Mouse (Mus musculus): Measurements from ENCODE around the gene Kras. TPM values are rescaled to one million over a fixed set of nuclear protein-coding genes. Genes with fewer than 3 reads are reported as not detected.
A peak's percentile ranks its signal among the peaks of the same experiment; 100 is the strongest.

Gene Kras
- polyA plus RNA-seq, 1 experiment: 27.7 TPM

GRCm38 (mm10) chr6:145255952-145256700 lies 6.1 kb upstream of the Kras start:
- TF ChIP-seq POLR2A (IDR thresholded peaks at IDR 0.05; ENCODE audit: borderline replicate concordance, extremely low read depth, low read depth, low read length) (no peak), CTCF (IDR thresholded peaks at IDR 0.05; ENCODE audit: insufficient read depth, low read length) (no peak)
- Histone ChIP-seq H3K4me3 (replicated peaks; ENCODE audit: extremely low read depth, low read depth, low read length) (no peak overlapping the region), H3K4me1 (ENCODE audit: control insufficient read depth, insufficient read depth, low read length) (peaks cover 3% of the 10 kb centered on the region; the same call in 1 of the 2 replicates)
- WGBS: 59% methylated on average over 13 of the region's 13 CpGs
- DNase-seq: peak; percentile 46

GRCm38 (mm10) chr6:145250820-145251219 lies 781 bp upstream of the Kras start:
- no peaks in the 10 kb centered on the region; the same call in 1 of the 2 replicates for H3K4me1 ChIP-seq (ENCODE audit: control insufficient read depth, insufficient read depth, low read length)
- H3K4me3 ChIP-seq (replicated peaks; ENCODE audit: extremely low read depth, low read depth, low read length): peak overlapping the region; percentile 73
- WGBS: 23% methylated on average over 16 of the region's 16 CpGs
- no peak for DNase-seq
- TF ChIP-seq POLR2A (IDR thresholded peaks at IDR 0.05; ENCODE audit: borderline replicate concordance, extremely low read depth, low read depth, low read length) (no peak), CTCF (IDR thresholded peaks at IDR 0.05; ENCODE audit: insufficient read depth, low read length) (no peak)

GRCm38 (mm10) chr6:145249291-145250184 lies 501 bp downstream of the Kras start:
- Histone ChIP-seq H3K4me1 (ENCODE audit: control insufficient read depth, insufficient read depth, low read length) (no peaks in the 10 kb centered on the region; the same call in 1 of the 2 replicates), H3K4me3 (replicated peaks; ENCODE audit: extremely low read depth, low read depth, low read length) (peak overlapping the region; percentile 73)
- 5% methylated on average over 123 of the region's 124 CpGs for WGBS
- TF ChIP-seq CTCF (IDR thresholded peaks at IDR 0.05; ENCODE audit: insufficient read depth, low read length): no peak
- peak; percentile 73 for DNase-seq

GRCm38 (mm10) chr6:145247886-145248285 lies 2.2 kb downstream of the Kras start:
- H3K4me1 ChIP-seq (ENCODE audit: control insufficient read depth, insufficient read depth, low read length): no peaks in the 10 kb centered on the region; the same call in 1 of the 2 replicates
- WGBS: 67% methylated on average over 3 of the region's 3 CpGs
- TF ChIP-seq POLR2A (IDR thresholded peaks at IDR 0.05; ENCODE audit: borderline replicate concordance, extremely low read depth, low read depth, low read length) (no peak), CTCF (IDR thresholded peaks at IDR 0.05; ENCODE audit: insufficient read depth, low read length) (no peak)
- DNase-seq: no peak
- no peak overlapping the region for H3K4me3 ChIP-seq (replicated peaks; ENCODE audit: extremely low read depth, low read depth, low read length)

GRCm38 (mm10) chr6:145246841-145247240 lies 3.2 kb downstream of the Kras start:
- DNase-seq: no peak
- H3K4me1 ChIP-seq (ENCODE audit: control insufficient read depth, insufficient read depth, low read length): no peaks in the 10 kb centered on the region; the same call in 1 of the 2 replicates
- no peak overlapping the region for H3K4me3 ChIP-seq (replicated peaks; ENCODE audit: extremely low read depth, low read depth, low read length)
- TF ChIP-seq POLR2A (IDR thresholded peaks at IDR 0.05; ENCODE audit: borderline replicate concordance, extremely low read depth, low read depth, low read length) (no peak), CTCF (IDR thresholded peaks at IDR 0.05; ENCODE audit: insufficient read depth, low read length) (no peak)
- 76% methylated on average over 5 of the region's 5 CpGs for WGBS

GRCm38 (mm10) chr6:145242521-145242920 lies 7.5 kb downstream of the Kras start:
- no peak for TF ChIP-seq CTCF (IDR thresholded peaks at IDR 0.05; ENCODE audit: insufficient read depth, low read length)
- no peak for TF ChIP-seq POLR2A (IDR thresholded peaks at IDR 0.05; ENCODE audit: borderline replicate concordance, extremely low read depth, low read depth, low read length)
- Histone ChIP-seq H3K4me1 (ENCODE audit: control insufficient read depth, insufficient read depth, low read length) (no peaks in the 10 kb centered on the region; the same call in 1 of the 2 replicates), H3K4me3 (replicated peaks; ENCODE audit: extremely low read depth, low read depth, low read length) (no peak overlapping the region)
- DNase-seq: no peak
- 14% methylated on average over 1 of the region's 1 CpGs for WGBS

- Histone ChIP-seq H3K4me1 (ENCODE audit: control insufficient read depth, insufficient read depth, low read length) (no peaks in the 10 kb centered on the region), H3K4me3 (replicated peaks; ENCODE audit: extremely low read depth, low read depth, low read length) (no peak overlapping the region)
- no peak for TF ChIP-seq CTCF (IDR thresholded peaks at IDR 0.05; ENCODE audit: insufficient read depth, low read length)
- no peak for TF ChIP-seq POLR2A (IDR thresholded peaks at IDR 0.05; ENCODE audit: borderline replicate concordance, extremely low read depth, low read depth, low read length)
- DNase-seq: no peak
- WGBS: 76% methylated on average over 6 of the region's 6 CpGs
Observed at GRCm38 (mm10) chr6:145240285-145240684, 9.8 kb downstream of the Kras start.

GRCm38 (mm10) chr6:145237148-145237547 lies 12.9 kb downstream of the Kras start:
- WGBS: 44% methylated on average over 4 of the region's 4 CpGs
- H3K4me3 ChIP-seq (replicated peaks; ENCODE audit: extremely low read depth, low read depth, low read length): no peak overlapping the region
- H3K4me1 ChIP-seq (ENCODE audit: control insufficient read depth, insufficient read depth, low read length): no peaks in the 10 kb centered on the region
- no peak for DNase-seq
- TF ChIP-seq CTCF (IDR thresholded peaks at IDR 0.05; ENCODE audit: insufficient read depth, low read length) (no peak), POLR2A (IDR thresholded peaks at IDR 0.05; ENCODE audit: borderline replicate concordance, extremely low read depth, low read depth, low read length) (no peak)

GRCm38 (mm10) chr6:145235367-145235766 lies 14.7 kb downstream of the Kras start:
- no peak for TF ChIP-seq CTCF (IDR thresholded peaks at IDR 0.05; ENCODE audit: insufficient read depth, low read length)
- no peak for TF ChIP-seq POLR2A (IDR thresholded peaks at IDR 0.05; ENCODE audit: borderline replicate concordance, extremely low read depth, low read depth, low read length)
- Histone ChIP-seq H3K4me3 (replicated peaks; ENCODE audit: extremely low read depth, low read depth, low read length) (no peak overlapping the region), H3K4me1 (ENCODE audit: control insufficient read depth, insufficient read depth, low read length) (no peaks in the 10 kb centered on the region)
- 77% methylated on average over 6 of the region's 6 CpGs for WGBS
- no peak for DNase-seq
